11 mouse cellular contexts compared by ENCODE assay signal in the genomic region with DNA sequence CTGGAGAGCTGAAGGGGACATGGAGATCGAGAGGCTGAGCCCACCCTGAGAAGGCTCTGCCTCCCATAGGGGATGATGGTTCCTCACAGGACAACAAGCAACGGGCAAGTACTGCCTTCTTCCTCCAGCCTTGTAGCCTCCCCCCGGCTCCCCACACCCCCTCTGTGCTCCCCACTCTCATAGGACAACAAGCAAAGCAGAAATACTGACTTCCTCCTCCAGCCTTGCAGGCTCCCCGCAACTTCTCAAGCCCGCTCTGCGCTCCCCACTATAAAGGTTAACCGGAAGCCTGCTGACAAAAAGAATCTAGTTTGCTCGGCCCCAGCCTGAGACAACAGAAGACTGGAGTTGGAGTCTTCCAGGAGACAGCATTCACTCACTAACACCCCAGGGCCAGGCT.
DNase-seq lines count a peak whose midpoint lies in the region; ATAC-seq and TF ChIP-seq lines count a peak whose summit lies in the region.
"Had no signal": no experiment of that assay in that cellular context is flagged by ENCODE, and none has a peak within 500 bp of the region (broad histone marks: within the 10 kb centered on the region; RNA-seq: fewer than 3 reads in every experiment).

No protein-coding gene starts in this region.

- ATAC-seq in hindbrain, embryonic 11.5 days (ENCODE audit: low FRiP score), result no peak
- ATAC-seq in liver, embryonic 13.5 days (ENCODE audit: low read depth), result no peak
- no peak for ATAC-seq in intestine, embryonic 15.5 days
- ATAC-seq in intestine, postnatal 0 days, result no peak

- no peaks in the 10 kb centered on the region for H3K27me3 ChIP-seq in hindbrain, embryonic 10.5 days (ENCODE audit: insufficient read depth, poor library complexity, severe bottlenecking)
- no peaks in the 10 kb centered on the region for H3K27me3 ChIP-seq in hindbrain, embryonic 11.5 days (ENCODE audit: control insufficient read depth, insufficient read depth, low read length)
- no peaks in the 10 kb centered on the region for H3K27me3 ChIP-seq in CH12.LX (replicated peaks)
- no peaks in the 10 kb centered on the region for H3K27me3 ChIP-seq in liver, embryonic 13.5 days
- H3K27me3 ChIP-seq in intestine, embryonic 15.5 days (replicated peaks), result no peaks in the 10 kb centered on the region
- no peaks in the 10 kb centered on the region for H3K27me3 ChIP-seq in intestine, postnatal 0 days (replicated peaks; ENCODE audit: control insufficient read depth, insufficient read depth, low read length)
- H3K27me3 ChIP-seq: hindbrain, embryonic 12.5 days had no signal

- no peak for TF ChIP-seq CTCF in CH12.LX (conservative IDR thresholded peaks at IDR 0.05 in 1 of 2, IDR thresholded peaks at IDR 0.05 in 1 of 2; ENCODE audit: low read depth in 2 of 2, low read length in 2 of 2)
- no peak for TF ChIP-seq CTCF in intestine, postnatal 0 days (IDR thresholded peaks at IDR 0.05; ENCODE audit: low read depth)

- peak overlapping the region; percentile 43; the same call in 1 of the 2 replicates for H3K27ac ChIP-seq in hindbrain, embryonic 10.5 days
- no peak overlapping the region for H3K27ac ChIP-seq in hindbrain, embryonic 11.5 days (ENCODE audit: low read depth, low read length)
- H3K27ac ChIP-seq in CH12.LX (ENCODE audit: insufficient read depth, low read depth), result no peak overlapping the region
- 0 out of 2 replicates have a peak overlapping the region, but pooled peaks have one; percentile 39 for H3K27ac ChIP-seq in liver, embryonic 13.5 days
- H3K27ac ChIP-seq in intestine, embryonic 15.5 days, result no peak overlapping the region
- H3K27ac ChIP-seq in intestine, postnatal 0 days (ENCODE audit: low read depth, low read length), result no peak overlapping the region
- H3K27ac ChIP-seq: hindbrain, embryonic 12.5 days had no signal

- H3K9me3 ChIP-seq in hindbrain, embryonic 10.5 days, result no peaks in the 10 kb centered on the region
- no peaks in the 10 kb centered on the region for H3K9me3 ChIP-seq in hindbrain, embryonic 11.5 days (ENCODE audit: control insufficient read depth, low read length)
- no peaks in the 10 kb centered on the region for H3K9me3 ChIP-seq in CH12.LX (replicated peaks; ENCODE audit: low read length)
- H3K9me3 ChIP-seq in liver, embryonic 13.5 days (replicated peaks), result no peaks in the 10 kb centered on the region
- H3K9me3 ChIP-seq in intestine, embryonic 15.5 days, result no peaks in the 10 kb centered on the region
- no peaks in the 10 kb centered on the region for H3K9me3 ChIP-seq in intestine, postnatal 0 days (ENCODE audit: control insufficient read depth)
- H3K9me3 ChIP-seq: hindbrain, embryonic 12.5 days had no signal

- WGBS in hindbrain, embryonic 10.5 days, result 70% methylated on average over 8 of the region's 8 CpGs
- 72% methylated on average over 8 of the region's 8 CpGs for WGBS in hindbrain, embryonic 11.5 days
- WGBS in liver, embryonic 13.5 days (ENCODE audit: insufficient replicate concordance), result 35% methylated on average over 8 of the region's 8 CpGs
- 68% methylated on average over 8 of the region's 8 CpGs for WGBS in intestine, embryonic 15.5 days
- 71% methylated on average over 8 of the region's 8 CpGs for WGBS in intestine, postnatal 0 days

- no peak for DNase-seq in hindbrain, embryonic 10.5 days (ENCODE audit: low spot score)
- DNase-seq in hindbrain, embryonic 11.5 days (ENCODE audit: low spot score), result no peak
- no peak for DNase-seq in CH12.LX (ENCODE audit: extremely low read depth)
- DNase-seq in liver, embryonic 13.5 days, result no peak
- DNase-seq in thymus, adult 18-20 months, result peak; percentile 55 to 66
- no peak for DNase-seq in kidney, adult 9 months
- DNase-seq: kidney, postnatal 10 days; lung, adult 2 months had no signal

- no peak overlapping the region for H3K4me3 ChIP-seq in hindbrain, embryonic 10.5 days
- H3K4me3 ChIP-seq in hindbrain, embryonic 11.5 days (ENCODE audit: low read depth, low read length), result no peak overlapping the region
- H3K4me3 ChIP-seq in CH12.LX (replicated peaks in 1 of 3; ENCODE audit: low read depth in 2 of 3, low read length in 2 of 3, poor library complexity in 1 of 3), result no peak overlapping the region
- no peak overlapping the region for H3K4me3 ChIP-seq in liver, embryonic 13.5 days (replicated peaks)
- no peak overlapping the region for H3K4me3 ChIP-seq in intestine, embryonic 15.5 days (replicated peaks)
- no peak overlapping the region for H3K4me3 ChIP-seq in intestine, postnatal 0 days (ENCODE audit: low read depth, low read length)
- H3K4me3 ChIP-seq: hindbrain, embryonic 12.5 days had no signal

- no peak for TF ChIP-seq EP300 in CH12.LX (IDR thresholded peaks at IDR 0.05; ENCODE audit: low read length)

- no peak for TF ChIP-seq POLR2A in CH12.LX (IDR thresholded peaks at IDR 0.05; ENCODE audit: low read depth, low read length)

- in situ Hi-C loops in CH12.LX (cut with MboI; ENCODE audit: low pct_ligation_motif_present, low pct_unique_long_range_greater_than_20kb, low sequenced_read_pairs), result no loop called here

- H3K4me2 ChIP-seq in hindbrain, embryonic 11.5 days (replicated peaks; ENCODE audit: low read depth, low read length), result no peak overlapping the region
- H3K4me2 ChIP-seq in CH12.LX (ENCODE audit: insufficient read depth, low read depth, poor library complexity, severe bottlenecking), result peak overlapping the region; percentile 5; the same call in 1 of the 2 replicates
- H3K4me2 ChIP-seq in liver, embryonic 13.5 days, result no peak overlapping the region
- H3K4me2 ChIP-seq in intestine, embryonic 15.5 days (replicated peaks), result no peak overlapping the region
- no peak overlapping the region for H3K4me2 ChIP-seq in intestine, postnatal 0 days (replicated peaks; ENCODE audit: low read depth)
- H3K4me2 ChIP-seq: hindbrain, embryonic 12.5 days had no signal

- no peak for TF ChIP-seq RAD21 in CH12.LX (IDR thresholded peaks at IDR 0.05; ENCODE audit: low read depth, low read length)

- dilution Hi-C loops in CH12.LX (cut with MboI; ENCODE audit: extremely low pct_ligation_motif_present, extremely low pct_unique_long_range_greater_than_20kb, low sequenced_read_pairs), result no loop called here

- peaks cover 16% of the 10 kb centered on the region for H3K4me1 ChIP-seq in hindbrain, embryonic 10.5 days (replicated peaks)
- no peaks in the 10 kb centered on the region for H3K4me1 ChIP-seq in hindbrain, embryonic 11.5 days (replicated peaks; ENCODE audit: control insufficient read depth, insufficient read depth, low read length)
- peaks cover 8 to 18% of the 10 kb centered on the region in 2 experiments for H3K4me1 ChIP-seq in CH12.LX (ENCODE audit: control insufficient read depth in 1 of 2, insufficient read depth in 2 of 2)
- no peaks in the 10 kb centered on the region; the same call in 1 of the 2 replicates for H3K4me1 ChIP-seq in liver, embryonic 13.5 days (replicated peaks)
- H3K4me1 ChIP-seq in intestine, embryonic 15.5 days (replicated peaks), result no peaks in the 10 kb centered on the region
- H3K4me1 ChIP-seq in intestine, postnatal 0 days (replicated peaks; ENCODE audit: control insufficient read depth, insufficient read depth, low read length), result no peaks in the 10 kb centered on the region

- no peaks in the 10 kb centered on the region for H3K36me3 ChIP-seq in hindbrain, embryonic 10.5 days
- no peaks in the 10 kb centered on the region for H3K36me3 ChIP-seq in hindbrain, embryonic 11.5 days (ENCODE audit: control insufficient read depth, insufficient read depth, low read length)
- no peaks in the 10 kb centered on the region for H3K36me3 ChIP-seq in CH12.LX (replicated peaks in 1 of 2; ENCODE audit: control insufficient read depth in 1 of 2, insufficient read depth in 1 of 2, low read length in 1 of 2)
- no peaks in the 10 kb centered on the region for H3K36me3 ChIP-seq in liver, embryonic 13.5 days
- H3K36me3 ChIP-seq in intestine, embryonic 15.5 days, result no peaks in the 10 kb centered on the region
- H3K36me3 ChIP-seq in intestine, postnatal 0 days (ENCODE audit: control insufficient read depth, insufficient read depth), result no peaks in the 10 kb centered on the region
- H3K36me3 ChIP-seq: hindbrain, embryonic 12.5 days had no signal

- H3K79me2 ChIP-seq in CH12.LX (replicated peaks; ENCODE audit: control insufficient read depth, extremely low read depth, insufficient read depth, poor library complexity, severe bottlenecking), result no peaks in the 10 kb centered on the region

- no peak overlapping the region for H3K9ac ChIP-seq in hindbrain, embryonic 11.5 days (ENCODE audit: low read depth, low read length)
- H3K9ac ChIP-seq in CH12.LX (ENCODE audit: insufficient read depth, low read depth), result no peak overlapping the region
- no peak overlapping the region for H3K9ac ChIP-seq in liver, embryonic 13.5 days
- no peak overlapping the region for H3K9ac ChIP-seq in intestine, embryonic 15.5 days
- H3K9ac ChIP-seq in intestine, postnatal 0 days (ENCODE audit: low read depth, low read length), result no peak overlapping the region
- H3K9ac ChIP-seq: hindbrain, embryonic 12.5 days had no signal

TF ChIP-seq in CH12.LX, 34 proteins besides CTCF, POLR2A, EP300 and RAD21:
- TF ChIP-seq E2F4 (IDR thresholded peaks at IDR 0.05; ENCODE audit: insufficient replicate concordance, low read depth, low read length) (no peak), SMC3 (IDR thresholded peaks at IDR 0.05; ENCODE audit: low read depth, low read length) (no peak), ZMIZ1 (IDR thresholded peaks at IDR 0.05; ENCODE audit: low read depth, low read length) (no peak), ZC3H11A (IDR thresholded peaks at IDR 0.05; ENCODE audit: low read depth, low read length) (no peak), TBP (conservative IDR thresholded peaks at IDR 0.05; ENCODE audit: low read depth, low read length) (no peak), POLR2AphosphoS2 (IDR thresholded peaks at IDR 0.05; ENCODE audit: low read depth, low read length) (no peak), MYC (IDR thresholded peaks at IDR 0.05; ENCODE audit: low read depth, low read length) (no peak), KAT2A (IDR thresholded peaks at IDR 0.05; ENCODE audit: insufficient replicate concordance, low read length) (no peak), GABPA (IDR thresholded peaks at IDR 0.05; ENCODE audit: insufficient replicate concordance, low read depth, low read length) (no peak), CHD1 (IDR thresholded peaks at IDR 0.05; ENCODE audit: low read depth, low read length) (no peak), NRF1 (IDR thresholded peaks at IDR 0.05; ENCODE audit: low read depth, low read length) (no peak), CHD2 (IDR thresholded peaks at IDR 0.05; ENCODE audit: low read length) (no peak), PAX5 (IDR thresholded peaks at IDR 0.05; ENCODE audit: low read length) (no peak)

Comparison
In these comparisons a context has a peak if more than half of its experiments do, and no peak if none do; other contexts are left out.
1. H3K27ac ChIP-seq: peak in hindbrain, embryonic 10.5 days (single experiment) and liver, embryonic 13.5 days (single experiment); none in hindbrain, embryonic 11.5 days (single experiment), CH12.LX (single experiment), intestine, embryonic 15.5 days (single experiment) and intestine, postnatal 0 days (single experiment).
2. DNase-seq: peak in thymus, adult 18-20 months (2 of 2); none in hindbrain, embryonic 10.5 days (single experiment), hindbrain, embryonic 11.5 days (single experiment), CH12.LX (single experiment), liver, embryonic 13.5 days (single experiment) and kidney, adult 9 months (single experiment).